Mouse (Mus musculus): ENCODE measurements at regions not wholly inside any gene's neighbourhood (a gene's known extent, or its start where the extent isn't known, plus 50 kb on each side); places are given as distances from the start of the nearest gene placed in this dataset.

DNA sequence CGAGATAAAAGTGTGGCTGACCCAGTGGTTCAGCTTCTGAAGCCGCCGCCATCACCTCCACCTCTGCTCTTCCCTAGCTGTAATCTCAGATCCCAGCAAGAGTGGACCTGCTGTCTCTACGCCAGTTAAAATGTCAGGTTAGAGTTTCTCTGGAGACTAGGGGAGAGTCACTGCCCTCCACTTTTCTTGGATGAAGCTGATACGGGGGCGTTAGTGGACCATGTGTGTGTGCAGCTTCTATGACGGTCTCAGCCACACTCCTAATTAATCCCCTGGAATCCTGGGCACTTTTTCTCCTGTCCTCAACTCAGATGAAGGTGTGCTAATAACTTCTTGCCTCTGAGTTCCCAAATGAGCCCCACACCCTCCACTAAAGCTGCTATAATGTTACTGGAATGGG is 106.0 kb downstream of the E030025P04Rik start:
- TF ChIP-seq POLR2A (IDR thresholded peaks at IDR 0.05; ENCODE audit: borderline replicate concordance, extremely low read depth, insufficient read depth, insufficient read length, poor library complexity, severe bottlenecking) (no peak), CTCF (IDR thresholded peaks at IDR 0.05; ENCODE audit: borderline replicate concordance, extremely low read depth, insufficient read depth, insufficient read length) (no peak)
